Mouse (Mus musculus) left cerebral cortex, postnatal 4 days (tissue): ENCODE data around the gene Plekhm3. TPM values are rescaled to one million over a fixed set of nuclear protein-coding genes. Genes with fewer than 3 reads are reported as not detected.

Experiments
- DNase-seq: peaks from one replicate; pipeline ENCODE4 v3.0.0-alpha.2; 2022
- intact Hi-C: fragments of 180-260 bp; cut with DNase I; formaldehyde crosslinking; loops from one replicate; pipeline ENCODE4 v1.15.1; 2025
- total RNA-seq, 2 experiments: library from RNA; stranded (reverse); gene quantifications; 2 replicates each; pipeline ENCODE4 v1.2.3; 2021

Plekhm3 gene
- total RNA-seq, 2 experiments from 2014 or later = 22.2 to 25.2 TPM

GRCm38 (mm10) chr1:64840930-64841329 is 115.7 kb downstream of the Plekhm3 start:
- no peak for DNase-seq
- intact Hi-C loops = no loop called here

DNA sequence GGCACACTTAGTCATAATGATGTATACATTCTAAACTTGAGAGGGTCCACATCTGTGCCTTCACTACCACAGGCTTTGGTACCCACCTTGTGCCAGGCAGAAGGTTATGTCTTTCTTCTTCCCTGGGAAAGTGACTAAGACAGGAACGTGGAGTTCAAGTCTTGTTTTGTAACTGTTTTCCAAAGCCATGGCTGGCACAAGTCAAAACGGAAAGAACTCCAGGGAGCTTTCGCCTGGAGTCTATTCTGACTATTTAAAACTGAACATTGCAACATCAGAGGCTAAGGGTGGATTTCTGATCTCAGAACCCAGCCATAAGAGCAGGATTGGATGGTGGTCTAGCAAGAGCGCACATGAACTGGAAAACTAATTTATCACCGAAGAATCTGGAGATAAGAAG is 120.0 kb downstream of the Plekhm3 start:
- no peak for DNase-seq
- intact Hi-C loops = no loop called here

- no peak for DNase-seq
- intact Hi-C loops = no loop called here
Measured at GRCm38 (mm10) chr1:64836114-64836513, 120.5 kb downstream of the Plekhm3 start.

DNA sequence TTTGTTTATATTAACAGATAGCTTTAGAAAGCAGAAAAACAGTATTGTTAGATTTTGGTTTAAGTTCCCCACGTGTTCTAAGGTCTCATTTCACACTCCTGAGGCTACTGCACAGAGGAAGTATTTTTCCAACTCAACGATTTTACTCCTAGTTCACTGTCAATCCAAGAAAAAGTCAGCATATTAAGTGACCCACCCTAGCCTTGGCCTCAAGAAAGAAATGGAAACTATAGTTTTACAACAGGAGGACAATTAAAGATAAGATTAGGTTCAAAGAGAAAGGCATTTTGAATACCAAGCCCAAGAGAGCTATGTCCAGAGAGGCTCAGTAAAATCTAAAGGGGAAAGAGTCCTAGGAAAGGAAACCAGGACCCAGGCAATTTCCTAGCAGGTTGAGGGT is 125.1 kb downstream of the Plekhm3 start:
- intact Hi-C loops = no loop called here

DNA sequence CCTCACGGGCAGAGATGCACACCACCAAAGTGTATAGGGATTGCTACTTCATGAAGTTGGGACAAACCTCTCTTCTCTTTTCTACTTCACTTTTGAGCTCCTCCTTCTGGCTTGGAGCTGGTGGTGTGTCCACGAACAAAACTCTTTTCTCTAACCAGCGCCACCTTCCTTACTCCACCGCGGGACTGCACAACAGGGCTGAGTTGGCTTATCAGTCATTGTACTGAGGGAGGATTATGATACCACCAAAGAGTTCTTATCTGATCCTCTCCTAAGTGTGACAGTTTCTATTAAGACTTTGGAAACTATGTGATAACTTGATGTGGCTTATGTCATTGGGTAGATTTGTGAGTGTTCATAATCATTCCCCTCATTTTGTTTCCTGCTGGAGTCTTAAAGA is 129.2 kb downstream of the Plekhm3 start:
- intact Hi-C loops = no loop called here
- no peak for DNase-seq

More for the DNA sequence above, 125.1 kb downstream of the Plekhm3 start:
- DNase-seq = no peak

GRCm38 (mm10) chr1:64826348-64827103 is 130.1 kb downstream of the Plekhm3 start:
- DNase-seq = no peak
- intact Hi-C loops = no loop called here

GRCm38 (mm10) chr1:64823564-64823963 is 133.1 kb downstream of the Plekhm3 start:
- intact Hi-C loops = no loop called here
- no peak for DNase-seq

DNA sequence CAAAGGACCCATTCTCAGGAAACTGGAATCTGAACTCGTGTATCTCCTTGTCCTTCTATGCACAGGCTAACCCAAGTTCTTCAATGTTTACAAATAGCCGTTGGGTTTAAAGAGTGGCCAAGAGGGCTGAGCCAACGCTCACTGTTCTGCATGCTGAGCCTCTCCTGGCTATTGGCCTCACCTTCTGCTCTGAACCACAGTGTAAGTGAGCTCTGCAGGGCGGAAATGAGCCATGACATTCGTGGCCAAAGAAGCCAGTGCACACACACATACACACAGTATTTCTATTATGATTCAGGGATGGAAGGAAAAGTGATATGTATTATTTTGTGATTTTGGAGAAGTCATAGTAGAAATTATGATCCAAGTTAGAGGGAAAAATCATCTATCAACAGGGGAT is 138.9 kb downstream of the Plekhm3 start:
- no peak for DNase-seq
- intact Hi-C loops = no loop called here

- no peak for DNase-seq
- intact Hi-C loops = no loop called here
Measured at GRCm38 (mm10) chr1:64813182-64813581, 143.4 kb downstream of the Plekhm3 start.

DNA sequence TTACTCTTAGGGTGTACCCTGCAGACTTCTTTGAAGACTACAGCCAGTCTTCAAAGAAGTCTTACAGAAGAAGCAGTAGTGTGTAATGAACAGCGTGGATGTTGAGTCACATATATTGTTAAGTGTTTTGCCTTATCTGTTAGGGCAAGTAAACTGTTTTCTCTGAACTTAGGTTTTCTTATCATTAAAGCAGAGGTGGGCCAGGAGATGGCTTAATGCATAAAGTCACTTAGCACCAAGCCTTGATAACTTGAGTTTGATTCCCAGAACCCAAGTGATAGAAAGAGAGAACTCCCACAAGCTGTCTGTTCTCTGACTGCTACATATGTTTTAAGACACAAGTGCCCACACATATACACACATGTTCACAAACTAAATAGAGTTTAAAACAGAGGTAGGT is 144.7 kb downstream of the Plekhm3 start:
- DNase-seq = no peak
- intact Hi-C loops = no loop called here

DNA sequence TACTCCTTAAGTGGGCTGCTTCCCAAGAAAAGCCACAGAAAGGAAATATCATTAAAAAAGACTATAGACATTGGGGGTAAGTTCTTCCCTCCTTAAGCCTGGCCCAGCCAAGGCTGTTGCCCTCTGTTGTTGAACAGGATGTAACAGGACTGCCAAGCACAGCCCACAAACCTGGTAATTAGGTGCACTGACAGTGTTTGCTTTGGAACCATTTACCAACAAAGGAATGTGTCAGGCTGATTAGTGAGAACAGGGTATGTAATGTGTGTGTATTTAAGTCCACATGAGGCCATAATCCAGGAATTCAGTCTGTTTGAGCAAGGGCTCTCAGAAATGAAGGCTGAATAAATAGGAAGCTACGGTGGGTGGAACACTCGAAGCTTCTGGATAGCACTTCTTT is 147.5 kb downstream of the Plekhm3 start:
- no peak for DNase-seq
- intact Hi-C loops = no loop called here

DNA sequence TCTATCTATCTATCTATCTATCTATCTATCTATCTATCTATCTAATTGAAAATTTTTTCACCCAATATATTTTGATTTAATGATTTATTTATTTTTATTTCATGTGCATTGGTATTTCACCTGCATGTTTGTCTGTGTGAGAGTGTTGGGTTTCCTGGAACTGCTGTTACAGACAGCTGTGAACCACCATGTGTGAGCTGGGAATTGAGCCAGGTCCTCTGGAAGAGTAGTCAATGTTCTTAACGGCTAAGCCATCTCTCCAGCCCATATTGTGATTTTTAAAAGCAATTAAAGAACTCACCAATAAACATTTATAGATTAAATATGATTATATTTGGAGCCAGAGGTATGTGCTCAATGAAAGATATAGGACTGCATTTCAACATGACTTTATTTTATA is 148.9 kb downstream of the Plekhm3 start:
- intact Hi-C loops = no loop called here
- no peak for DNase-seq

GRCm38 (mm10) chr1:64805217-64805616 is 151.4 kb downstream of the Plekhm3 start:
- intact Hi-C loops = no loop called here
- DNase-seq = no peak

DNA sequence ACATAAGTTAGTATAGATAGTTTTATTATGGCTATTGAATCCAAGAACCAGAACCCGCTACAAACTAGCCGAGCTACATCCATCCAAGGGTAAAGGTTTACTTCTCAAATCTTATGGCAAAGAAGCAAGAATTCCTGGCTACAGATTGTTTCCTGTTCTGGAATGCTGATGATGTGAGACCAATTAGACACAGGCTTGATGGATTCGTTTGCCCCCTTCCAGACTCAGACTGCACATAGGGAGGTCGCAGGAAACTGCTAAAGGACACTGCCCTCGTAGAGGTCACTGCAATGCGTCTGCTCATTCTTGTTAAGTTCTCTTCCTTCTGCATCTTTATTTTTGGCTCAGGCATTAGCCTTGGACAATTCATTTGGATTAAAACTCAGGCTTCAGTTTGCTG is 154.0 kb downstream of the Plekhm3 start:
- DNase-seq = no peak
- intact Hi-C loops = no loop called here

GRCm38 (mm10) chr1:64797621-64798020 is 159.0 kb downstream of the Plekhm3 start:
- intact Hi-C loops = no loop called here
- DNase-seq = no peak

DNA sequence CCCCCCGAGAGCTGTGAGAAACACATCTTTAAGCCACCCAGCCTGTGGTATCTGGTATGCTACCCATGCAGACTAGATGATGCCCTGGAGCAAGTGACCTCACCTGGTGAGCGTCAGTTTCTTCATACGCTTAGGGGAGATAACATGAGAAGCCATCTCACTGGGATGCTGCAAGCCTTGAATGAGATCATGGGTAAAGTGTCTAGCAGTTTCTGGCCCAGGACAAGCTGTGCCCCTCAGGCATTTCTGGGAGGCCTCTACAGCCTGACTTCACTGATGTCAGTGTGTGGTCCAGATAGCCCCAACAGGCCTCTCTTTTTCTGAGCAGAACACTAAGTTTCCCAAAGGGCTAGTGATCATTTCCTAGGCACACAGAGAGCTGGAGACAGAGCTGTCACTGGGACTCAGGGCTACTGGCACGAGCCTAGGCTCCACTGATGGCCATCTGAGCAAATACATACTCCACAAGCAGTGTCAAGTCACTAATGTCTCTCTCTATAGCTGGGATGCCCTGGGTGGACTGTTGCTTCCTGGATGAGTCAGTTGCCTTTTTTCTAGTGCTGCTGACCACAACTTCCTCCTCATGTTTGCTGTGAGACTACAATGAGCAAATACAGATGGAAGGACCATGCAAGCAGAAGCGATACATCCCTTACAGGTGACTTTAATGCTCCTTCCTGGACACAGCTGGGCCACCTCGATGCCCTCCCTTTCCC is 159.6 kb downstream of the Plekhm3 start:
- DNase-seq = no peak
- intact Hi-C loops = no loop called here

DNA sequence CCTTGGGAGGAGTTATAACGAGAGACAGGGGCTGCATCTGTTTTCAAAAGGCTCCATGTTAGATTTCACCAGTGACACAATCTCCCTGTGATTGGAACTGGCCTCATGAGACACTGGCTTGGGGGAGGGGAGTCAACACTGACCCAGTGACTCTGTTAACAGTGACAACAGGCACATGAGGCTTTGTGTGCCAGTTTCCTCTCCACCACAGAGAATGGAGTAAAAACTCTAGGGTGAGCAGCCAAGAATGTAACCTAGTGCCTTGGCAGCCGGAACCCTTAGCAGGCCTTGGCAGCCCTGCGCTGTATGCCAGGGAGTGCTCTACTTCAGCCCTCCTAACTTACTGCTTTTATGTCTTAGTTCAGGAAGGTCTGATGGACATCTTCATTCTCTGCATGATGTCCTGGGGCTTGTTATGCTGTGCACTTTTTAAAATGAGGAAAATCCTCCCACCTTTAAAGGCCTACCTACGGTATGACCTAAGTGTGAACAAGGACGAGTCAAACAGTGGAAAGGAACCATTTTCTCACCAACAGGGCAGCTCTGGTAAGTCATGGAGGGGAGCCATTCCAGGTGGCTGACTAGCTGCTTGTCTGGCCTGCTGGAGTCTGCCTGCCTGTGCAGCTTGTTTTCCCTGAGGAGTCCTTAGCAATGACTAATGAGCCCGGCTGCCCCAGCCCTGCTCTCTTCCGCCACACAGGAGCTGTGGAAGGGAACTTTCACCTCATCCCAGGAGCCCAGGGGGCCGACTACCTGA is 161.2 kb downstream of the Plekhm3 start:
- DNase-seq = peak; percentile 20
- intact Hi-C loops = no loop called here

DNA sequence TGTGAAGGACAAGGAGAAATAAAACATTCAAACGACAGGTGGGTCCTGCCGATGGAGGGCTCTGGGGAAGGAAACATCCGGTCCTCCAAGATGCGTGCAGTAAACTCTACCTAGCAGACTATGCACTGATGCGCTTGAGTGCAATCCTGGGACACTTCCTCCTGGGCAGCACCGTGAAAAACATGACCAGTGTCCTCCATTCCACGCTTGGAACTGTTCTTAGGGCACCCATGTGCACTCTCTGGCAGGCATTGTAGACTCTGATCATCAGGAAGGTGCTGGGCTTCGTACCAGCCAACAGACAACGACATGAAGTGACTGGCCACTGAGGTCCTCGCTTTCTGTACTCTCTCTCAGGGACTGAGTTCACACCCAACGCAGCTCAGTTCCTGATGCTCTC is 162.5 kb downstream of the Plekhm3 start:
- DNase-seq = no peak
- intact Hi-C loops = no loop called here

DNA sequence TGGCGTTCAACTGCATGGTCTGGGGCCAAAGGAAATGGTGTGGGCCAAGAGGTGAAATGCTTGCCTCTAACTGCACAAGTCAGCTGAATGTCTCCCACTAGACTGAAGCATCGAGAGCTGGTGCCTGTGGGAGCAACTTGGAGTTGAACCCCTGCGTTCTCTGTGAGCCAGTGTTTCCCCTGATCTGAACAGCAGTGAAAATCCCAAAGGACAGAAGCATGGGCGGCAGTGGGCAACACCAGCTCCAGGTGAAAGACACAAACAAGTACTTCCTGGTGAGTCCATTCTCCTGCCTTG is 163.4 kb downstream of the Plekhm3 start:
- DNase-seq = no peak
- intact Hi-C loops = no loop called here

DNA sequence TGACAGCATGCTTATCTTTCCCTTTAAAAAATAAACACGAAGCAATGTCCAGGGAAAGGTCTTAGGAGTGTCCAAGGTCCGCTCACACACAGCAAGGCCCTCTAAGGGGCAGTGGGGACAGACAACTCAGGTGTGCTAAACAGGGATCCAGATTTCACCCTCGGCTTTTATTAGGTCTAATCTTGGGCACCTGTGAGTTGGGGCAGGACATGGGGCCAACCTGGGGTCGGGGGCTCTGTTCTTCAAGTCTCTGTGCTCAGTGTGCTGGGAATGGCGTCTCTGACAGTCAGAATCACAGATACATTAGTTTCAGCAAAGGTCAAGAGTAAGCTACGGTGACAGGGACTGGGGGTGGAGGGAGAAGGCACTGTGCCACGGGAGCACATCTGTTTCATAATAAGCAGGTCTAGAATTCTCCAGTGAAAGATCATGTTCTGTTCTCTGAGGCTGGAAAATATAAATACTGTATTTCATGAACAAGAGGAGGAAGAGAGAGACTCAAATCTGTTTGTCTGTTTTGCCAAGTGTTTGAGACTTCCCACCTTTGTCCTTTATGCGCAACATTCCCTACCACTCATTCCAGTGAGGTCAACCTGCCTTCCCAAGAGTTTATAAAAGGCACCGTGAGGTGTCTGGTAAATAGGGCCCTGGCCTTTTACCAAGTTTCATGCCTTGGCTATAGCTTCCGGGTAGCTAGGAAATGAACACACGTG is 163.9 kb downstream of the Plekhm3 start:
- intact Hi-C loops = no loop called here
- DNase-seq = no peak

DNA sequence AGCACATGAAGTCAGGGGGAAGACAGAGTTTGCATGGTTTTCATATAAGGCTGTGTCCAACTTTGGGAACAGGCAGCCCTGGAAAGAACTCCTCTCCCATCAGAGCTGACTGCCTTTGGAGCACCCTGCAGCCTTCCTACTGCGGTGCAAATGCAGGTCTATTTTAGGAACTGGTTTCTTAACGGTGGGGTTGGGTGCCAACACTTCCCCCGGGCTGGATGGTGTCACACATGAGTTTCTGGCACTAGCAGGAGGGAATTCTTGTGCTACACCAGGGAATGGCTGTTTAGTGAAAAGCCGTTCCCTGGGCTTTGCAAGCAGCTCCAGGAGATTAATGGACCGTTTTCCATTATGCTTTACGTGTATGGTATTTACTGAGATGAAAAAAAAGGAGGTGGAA is 164.8 kb downstream of the Plekhm3 start:
- intact Hi-C loops = no loop called here
- no peak for DNase-seq
